Mouse (Mus musculus): ENCODE results near the gene Trem3.

The Trem3 gene

GRCm38 (mm10) chr17:48293500-48294194 lies 46.1 kb downstream of the Trem3 start:
- H3K4me3 ChIP-seq (replicated peaks; ENCODE audit: low read length), result no peak overlapping the region
- H3K27me3 ChIP-seq (ENCODE audit: insufficient read depth, low read length), result no peaks in the 10 kb centered on the region
- H3K36me3 ChIP-seq (ENCODE audit: insufficient read depth, low read length), result no peaks in the 10 kb centered on the region
- H3K9me3 ChIP-seq (ENCODE audit: low read length), result peaks cover 7% of the 10 kb centered on the region
- peaks cover 19% of the 10 kb centered on the region for H3K4me1 ChIP-seq (replicated peaks; ENCODE audit: low read depth, low read length)
- no peak for TF ChIP-seq CTCF (conservative IDR thresholded peaks at IDR 0.05; ENCODE audit: low read length)
- no peak for TF ChIP-seq POU5F1 (IDR thresholded peaks at IDR 0.05; ENCODE audit: borderline replicate concordance, low read length)
- TF ChIP-seq NANOG (IDR thresholded peaks at IDR 0.05; ENCODE audit: borderline replicate concordance, low read length), result no peak

DNA sequence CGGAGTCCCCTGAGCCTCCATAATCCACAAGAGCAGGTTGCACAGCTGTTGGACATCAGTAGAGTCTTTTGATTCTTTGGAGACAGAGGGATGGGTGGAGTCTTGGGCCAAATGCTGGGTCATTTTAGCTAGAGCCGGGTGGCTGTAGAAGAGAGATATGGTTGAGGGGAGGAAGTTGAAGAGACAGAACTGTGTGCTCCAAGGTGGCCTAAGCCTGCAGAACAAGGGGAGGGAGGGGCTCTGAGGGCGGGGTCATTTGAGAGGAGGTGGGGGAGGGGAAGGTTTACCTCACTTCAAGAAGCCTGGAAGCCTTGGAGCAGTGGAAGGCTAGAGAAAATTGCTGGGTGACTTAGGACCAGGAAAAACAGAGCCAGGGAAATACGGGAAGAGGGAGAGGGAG lies 51.6 kb downstream of the Trem3 start, which contains the start of gene Treml2:
Treml2 (plus strand) TSS at position 296 of the 400 bp plus-strand sequence.
- TF ChIP-seq POU5F1 (IDR thresholded peaks at IDR 0.05; ENCODE audit: borderline replicate concordance, low read length) (no peak), CTCF (conservative IDR thresholded peaks at IDR 0.05; ENCODE audit: low read length) (no peak), NANOG (IDR thresholded peaks at IDR 0.05; ENCODE audit: borderline replicate concordance, low read length) (no peak)
- 0 out of 2 replicates have a peak within 1 kb of the TSS, but pooled peaks have one; percentile 10 for H3K4me3 ChIP-seq (replicated peaks; ENCODE audit: low read length)
- no peaks in the 10 kb centered on the region for H3K36me3 ChIP-seq (ENCODE audit: insufficient read depth, low read length)
- H3K27me3 ChIP-seq (ENCODE audit: insufficient read depth, low read length), result no peaks in the 10 kb centered on the region
- peaks cover 55% of the 10 kb centered on the region for H3K4me1 ChIP-seq (replicated peaks; ENCODE audit: low read depth, low read length)
- H3K9me3 ChIP-seq (ENCODE audit: low read length), result no peaks in the 10 kb centered on the region

GRCm38 (mm10) chr17:48299756-48300155 lies 52.2 kb downstream of the Trem3 start:
- Histone ChIP-seq H3K36me3 (ENCODE audit: insufficient read depth, low read length) (no peaks in the 10 kb centered on the region), H3K4me3 (replicated peaks; ENCODE audit: low read length) (0 out of 2 replicates have a peak overlapping the region, but pooled peaks have one; percentile 10), H3K27me3 (ENCODE audit: insufficient read depth, low read length) (no peaks in the 10 kb centered on the region), H3K9me3 (ENCODE audit: low read length) (no peaks in the 10 kb centered on the region), H3K4me1 (replicated peaks; ENCODE audit: low read depth, low read length) (peaks cover 55% of the 10 kb centered on the region)
- no peak for TF ChIP-seq NANOG (IDR thresholded peaks at IDR 0.05; ENCODE audit: borderline replicate concordance, low read length)
- TF ChIP-seq CTCF (conservative IDR thresholded peaks at IDR 0.05; ENCODE audit: low read length), result no peak
- TF ChIP-seq POU5F1 (IDR thresholded peaks at IDR 0.05; ENCODE audit: borderline replicate concordance, low read length), result no peak

DNA sequence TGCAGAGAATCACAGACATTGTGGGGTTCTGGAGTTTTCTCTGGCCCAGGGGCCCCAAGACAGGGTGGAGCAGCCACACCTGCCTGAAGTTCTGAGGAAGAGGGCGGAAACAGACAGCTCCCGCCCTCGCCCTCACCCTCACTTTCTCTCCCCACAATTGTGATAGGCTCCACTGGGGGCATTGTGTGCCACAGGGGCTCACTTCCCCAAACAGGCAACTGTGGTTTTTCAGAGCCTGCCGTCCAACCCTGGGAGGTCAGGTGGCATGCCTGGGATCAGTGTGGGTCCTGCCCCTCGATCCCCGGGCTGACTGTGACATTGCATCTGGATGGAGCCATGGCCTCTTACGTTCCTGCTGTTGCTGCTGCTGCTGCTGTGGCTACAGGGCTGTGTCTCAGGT lies 52.6 kb downstream of the Trem3 start:
- H3K27me3 ChIP-seq (ENCODE audit: insufficient read depth, low read length), result no peaks in the 10 kb centered on the region
- H3K4me1 ChIP-seq (replicated peaks; ENCODE audit: low read depth, low read length), result peaks cover 55% of the 10 kb centered on the region
- TF ChIP-seq POU5F1 (IDR thresholded peaks at IDR 0.05; ENCODE audit: borderline replicate concordance, low read length) (no peak), CTCF (conservative IDR thresholded peaks at IDR 0.05; ENCODE audit: low read length) (no peak), NANOG (IDR thresholded peaks at IDR 0.05; ENCODE audit: borderline replicate concordance, low read length) (no peak)
- H3K36me3 ChIP-seq (ENCODE audit: insufficient read depth, low read length), result no peaks in the 10 kb centered on the region
- H3K9me3 ChIP-seq (ENCODE audit: low read length), result no peaks in the 10 kb centered on the region
- H3K4me3 ChIP-seq (replicated peaks; ENCODE audit: low read length), result 0 out of 2 replicates have a peak overlapping the region, but pooled peaks have one; percentile 10

GRCm38 (mm10) chr17:48300861-48301260 lies 53.3 kb downstream of the Trem3 start:
- Histone ChIP-seq H3K4me3 (replicated peaks; ENCODE audit: low read length) (0 out of 2 replicates have a peak overlapping the region, but pooled peaks have one; percentile 10), H3K27me3 (ENCODE audit: insufficient read depth, low read length) (no peaks in the 10 kb centered on the region), H3K36me3 (ENCODE audit: insufficient read depth, low read length) (no peaks in the 10 kb centered on the region), H3K9me3 (ENCODE audit: low read length) (no peaks in the 10 kb centered on the region), H3K4me1 (replicated peaks; ENCODE audit: low read depth, low read length) (peaks cover 50% of the 10 kb centered on the region)
- TF ChIP-seq CTCF (conservative IDR thresholded peaks at IDR 0.05; ENCODE audit: low read length), result no peak
- TF ChIP-seq POU5F1 (IDR thresholded peaks at IDR 0.05; ENCODE audit: borderline replicate concordance, low read length), result no peak
- no peak for TF ChIP-seq NANOG (IDR thresholded peaks at IDR 0.05; ENCODE audit: borderline replicate concordance, low read length)

GRCm38 (mm10) chr17:48301792-48302191 lies 54.2 kb downstream of the Trem3 start:
- Histone ChIP-seq H3K27me3 (ENCODE audit: insufficient read depth, low read length) (no peaks in the 10 kb centered on the region), H3K4me1 (replicated peaks; ENCODE audit: low read depth, low read length) (peaks cover 43% of the 10 kb centered on the region), H3K4me3 (replicated peaks; ENCODE audit: low read length) (no peak overlapping the region), H3K36me3 (ENCODE audit: insufficient read depth, low read length) (no peaks in the 10 kb centered on the region), H3K9me3 (ENCODE audit: low read length) (no peaks in the 10 kb centered on the region)
- TF ChIP-seq NANOG (IDR thresholded peaks at IDR 0.05; ENCODE audit: borderline replicate concordance, low read length), result no peak
- TF ChIP-seq CTCF (conservative IDR thresholded peaks at IDR 0.05; ENCODE audit: low read length), result no peak
- TF ChIP-seq POU5F1 (IDR thresholded peaks at IDR 0.05; ENCODE audit: borderline replicate concordance, low read length), result no peak

Data from E14TG2a.4 (cell line).